Mouse (Mus musculus): Measurements from ENCODE around the gene Prkci.

- TF ChIP-seq CTCF (IDR thresholded peaks at IDR 0.05; ENCODE audit: low read depth, low read length) (no peak), POLR2A (IDR thresholded peaks at IDR 0.05; ENCODE audit: borderline replicate concordance, low read depth, low read length) (no peak)
These were observed 43.1 kb downstream of the Prkci start for GRCm38 (mm10) chr3:31038689-31039088.

All from bone marrow macrophage, adult 2 months (primary cell).